Mouse (Mus musculus) layer of hippocampus, postnatal 25 days (tissue): ENCODE data around the gene Hs1bp3. TPM values are rescaled to one million over a fixed set of nuclear protein-coding genes. Genes with fewer than 3 reads are reported as not detected.

Experiments
- DNase-seq, 2 experiments: peaks; one replicate each; pipeline ENCODE4 v3.0.0; 2022; ENCODE audit warnings: mixed read lengths in 2 of 2, low spot score in 1 of 2; ENCODE audit errors: extremely low spot score in 1 of 2
- total RNA-seq, 2 experiments: library from RNA; stranded (reverse); gene quantifications; 2 replicates each; pipeline ENCODE4 v1.2.3; 2021

Gene Hs1bp3
- total RNA-seq, 2 experiments from 2014 or later: 11.1 to 11.3 TPM

DNA sequence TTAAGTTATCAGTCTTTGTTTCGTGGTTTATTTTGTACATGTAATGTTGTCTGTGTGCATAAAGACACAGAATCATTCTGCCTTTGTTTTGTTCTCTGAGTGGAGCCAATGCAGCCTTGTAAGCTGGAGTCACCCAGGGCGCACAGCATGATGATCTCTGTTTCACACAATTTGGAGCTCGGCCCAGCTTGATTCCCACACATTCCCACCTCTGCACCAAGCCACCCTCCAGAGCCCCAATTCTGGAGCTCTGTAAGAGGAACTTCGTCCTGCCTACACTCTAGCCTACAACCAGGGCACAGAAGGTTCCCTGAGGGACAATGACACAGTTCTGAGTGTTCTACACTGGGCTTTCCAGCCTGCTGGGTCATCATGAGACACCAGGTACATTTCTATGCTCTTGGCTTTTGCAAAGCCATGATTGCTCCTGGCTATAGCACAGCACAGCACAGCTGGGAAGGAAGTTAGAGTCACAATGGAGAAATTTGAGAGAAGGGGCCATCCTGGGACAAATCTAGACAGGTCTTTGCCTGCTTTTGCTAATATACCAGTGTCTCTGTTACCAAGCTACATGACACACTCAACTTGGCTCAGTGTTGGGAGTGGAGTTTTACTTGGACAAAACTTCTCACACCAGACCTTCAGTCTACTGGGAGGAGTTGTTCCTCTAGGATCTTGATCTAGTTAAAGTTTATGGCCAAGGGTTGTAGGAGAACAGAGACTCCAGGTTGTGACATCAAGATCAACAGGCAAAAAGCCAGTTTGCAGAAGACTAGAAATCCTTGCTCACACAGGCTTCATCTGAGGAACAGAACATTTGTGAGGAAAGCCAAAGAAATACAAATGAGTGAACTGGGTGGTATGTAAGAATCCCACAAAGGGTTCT lies 75.5 kb downstream of the Hs1bp3 start:
- no peak for DNase-seq

DNA sequence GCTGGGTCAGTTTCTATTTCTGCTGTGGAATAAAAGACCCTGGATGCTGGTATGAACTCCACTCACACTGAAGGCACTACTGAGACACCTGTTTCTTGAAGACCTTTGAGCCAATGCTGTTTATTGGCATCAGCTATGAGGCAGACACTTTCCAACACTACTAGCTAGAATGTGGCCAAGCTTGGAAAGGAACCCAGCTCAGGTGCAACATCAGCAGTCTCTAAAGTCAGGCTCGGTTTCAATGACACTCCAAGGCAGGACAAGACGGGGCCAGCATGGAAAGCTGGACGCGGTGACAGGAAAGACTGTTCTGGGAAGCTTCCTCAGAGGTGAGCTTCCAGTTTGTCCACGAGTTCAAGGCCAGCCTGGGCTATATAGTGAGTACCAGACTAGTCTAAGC lies 80.0 kb downstream of the Hs1bp3 start:
- DNase-seq: no peak

Other genes with a start within 250 kb of the Hs1bp3 start
- gene Ldah, start 105.3 kb upstream of the Hs1bp3 start, total RNA-seq: 10 to 100 TPM; 40.5 to 44.6 TPM
- gene Gdf7, start 11.5 kb upstream of the Hs1bp3 start, total RNA-seq: not detected
- gene Rhob, start 186.6 kb downstream of the Hs1bp3 start, total RNA-seq: 100 to 1,000 TPM; 336 to 418 TPM